Mouse (Mus musculus): ENCODE results near the gene Lrrc10. TPM values are rescaled to one million over a fixed set of nuclear protein-coding genes. Genes with fewer than 3 reads are reported as not detected.
"Not testable (repeated sequence)": the region's sequence is repeated elsewhere in the genome, so short reads cannot be mapped to it uniquely, and the experiment has no call there.

Gene Lrrc10
- total RNA-seq, 2 experiments from 2014 or later = not detected

- not testable (repeated sequence) for DNase-seq
Measured at GRCm38 (mm10) chr10:117043497-117044166, 1.5 kb upstream of the Lrrc10 start.

- no peak for DNase-seq
Measured at GRCm38 (mm10) chr10:117049253-117049652, 4.1 kb downstream of the Lrrc10 start.

GRCm38 (mm10) chr10:117049961-117050597 lies 4.9 kb downstream of the Lrrc10 start:
- no peak for DNase-seq

- no peak for DNase-seq
Measured at GRCm38 (mm10) chr10:117055668-117056067, 10.5 kb downstream of the Lrrc10 start.

- DNase-seq = no peak
Measured at GRCm38 (mm10) chr10:117062894-117063253, 17.7 kb downstream of the Lrrc10 start.

GRCm38 (mm10) chr10:117063254-117064021 lies 18.3 kb downstream of the Lrrc10 start, which contains the start of gene Cct2:
Gene Cct2 (minus strand): TSS chr10:117063814.
- DNase-seq = peak; percentile 89

- DNase-seq = no peak
Measured at GRCm38 (mm10) chr10:117064076-117064475, 18.9 kb downstream of the Lrrc10 start.

- no peak for DNase-seq
Measured at GRCm38 (mm10) chr10:117069109-117069508, 24.0 kb downstream of the Lrrc10 start.

GRCm38 (mm10) chr10:117072191-117072888 lies 27.2 kb downstream of the Lrrc10 start:
- no peak for DNase-seq

GRCm38 (mm10) chr10:117073176-117073575 lies 28.0 kb downstream of the Lrrc10 start:
- no peak for DNase-seq

- DNase-seq = no peak
Measured at GRCm38 (mm10) chr10:117078284-117078683, 33.1 kb downstream of the Lrrc10 start.

- no peak for DNase-seq
Measured at GRCm38 (mm10) chr10:117081326-117081725, 36.2 kb downstream of the Lrrc10 start.

GRCm38 (mm10) chr10:117081914-117082359 lies 36.8 kb downstream of the Lrrc10 start:
- DNase-seq = no peak

- DNase-seq = no peak
Measured at GRCm38 (mm10) chr10:117089628-117090027, 44.5 kb downstream of the Lrrc10 start.

GRCm38 (mm10) chr10:117094504-117095329 lies 49.6 kb downstream of the Lrrc10 start:
- peak; percentile 21 for DNase-seq

GRCm38 (mm10) chr10:117096096-117096495 lies 51.0 kb downstream of the Lrrc10 start:
- no peak for DNase-seq

Other genes starting within 250 kb of the Lrrc10 start
- under 1 TPM in 1 of 2 experiments, not detected in 1; 0.18 TPM for gene Myrfl, start 148.4 kb upstream of the Lrrc10 start, total RNA-seq (2021)
- 10 to 100 TPM; 20.3 to 22.9 TPM for gene Rab3ip, start 94.6 kb upstream of the Lrrc10 start, total RNA-seq (2021)
- not detected for gene Gm10271, start 72.7 kb upstream of the Lrrc10 start, total RNA-seq (2021)
- 10 to 100 TPM; 18.2 to 18.6 TPM for gene Best3, start 59.0 kb upstream of the Lrrc10 start, total RNA-seq (2021)
- 100 to 1,000 TPM; 104 to 109 TPM for gene Cct2, start 18.5 kb downstream of the Lrrc10 start, total RNA-seq (2021)
- 1 to 10 TPM; 7.6 to 8.7 TPM for gene Frs2, start 103.2 kb downstream of the Lrrc10 start, total RNA-seq (2021)
- gene Yeats4, start 179.2 kb downstream of the Lrrc10 start, total RNA-seq (2021) = 10 to 100 TPM; 15.5 to 17.8 TPM
- not detected for gene 9530003J23Rik, start 193.4 kb downstream of the Lrrc10 start, total RNA-seq (2021)
- 10 to 100 TPM; 36.4 to 45.3 TPM for gene Lyz2, start 237.0 kb downstream of the Lrrc10 start, total RNA-seq (2021)
- 1 to 10 TPM; 5.1 to 6.8 TPM for gene Lyz1, start 247.5 kb downstream of the Lrrc10 start, total RNA-seq (2021)

Data from gastrocnemius, postnatal 25 days (tissue).